Mouse (Mus musculus) liver, embryonic 13.5 days (tissue): ENCODE results near the gene Larp4b. TPM values are rescaled to one million over a fixed set of nuclear protein-coding genes. Genes with fewer than 3 reads are reported as not detected.

ENCODE experiments used
- ATAC-seq: fragments of 200-750 bp; cut with Nextera tagmentation; 2 replicates; pipeline ENCODE4 v1.8.0; 2017; ENCODE audit warnings: low read depth, mild to moderate bottlenecking, moderate number of reproducible peaks, moderate library complexity
- DNase-seq: peaks from one replicate; pipeline ENCODE4 v3.0.0; 2022
- H3K27ac ChIP-seq: fragments of 300-500 bp; sonication (generic); 2 replicates; pipeline ENCODE4 v1.5.1; 2015; ENCODE audit warnings: moderate library complexity, mild to moderate bottlenecking, inconsistent platforms
- H3K27me3 ChIP-seq: fragments of 300-500 bp; sonication (generic); 2 replicates; pipeline ENCODE4 v1.6.1; 2015; ENCODE audit warnings: mild to moderate bottlenecking, inconsistent platforms
- H3K36me3 ChIP-seq: fragments of 300-500 bp; sonication (generic); 2 replicates; pipeline ENCODE4 v1.6.1; 2015; ENCODE audit warnings: mild to moderate bottlenecking, inconsistent platforms
- H3K4me1 ChIP-seq: fragments of 300-500 bp; sonication (generic); replicated peaks from 2 replicates; pipeline ENCODE4 v1.6.1; 2015; ENCODE audit warnings: inconsistent platforms
- H3K4me2 ChIP-seq: fragments of 300-500 bp; sonication (generic); 2 replicates; pipeline ENCODE4 v1.6.1; 2015; ENCODE audit warnings: inconsistent platforms, mild to moderate bottlenecking, moderate library complexity
- H3K4me3 ChIP-seq: fragments of 300-500 bp; sonication (generic); replicated peaks from 2 replicates; pipeline ENCODE4 v1.5.1; 2015; ENCODE audit warnings: mild to moderate bottlenecking, inconsistent platforms
- H3K9ac ChIP-seq: fragments of 300-500 bp; sonication (generic); 2 replicates; pipeline ENCODE4 v1.6.1; 2015; ENCODE audit warnings: mild to moderate bottlenecking, inconsistent platforms
- H3K9me3 ChIP-seq: fragments of 300-500 bp; sonication (generic); replicated peaks from 2 replicates; pipeline ENCODE4 v1.6.1; 2016; ENCODE audit warnings: inconsistent platforms
- WGBS: fragments of 180-500 bp; shearing (Covaris S2); methylation state at CpG from one replicate; pipeline ENCODE4 v1.1.7; 2015; ENCODE audit not compliant: insufficient replicate concordance; 5-methylcytosine and 5-hydroxymethylcytosine counted together
- polyA plus RNA-seq: library from polyadenylated mRNA; unstranded; fragments of >200 nt; fragmentation: Nextera tagmentation; extraction: Ambion mirVana; gene quantifications from 2 replicates; pipeline ENCODE4 v1.2.1, GENCODE M21; 2015

The Larp4b gene
- polyA plus RNA-seq, 1 experiment from 2014 or later = 23.7 TPM

DNA sequence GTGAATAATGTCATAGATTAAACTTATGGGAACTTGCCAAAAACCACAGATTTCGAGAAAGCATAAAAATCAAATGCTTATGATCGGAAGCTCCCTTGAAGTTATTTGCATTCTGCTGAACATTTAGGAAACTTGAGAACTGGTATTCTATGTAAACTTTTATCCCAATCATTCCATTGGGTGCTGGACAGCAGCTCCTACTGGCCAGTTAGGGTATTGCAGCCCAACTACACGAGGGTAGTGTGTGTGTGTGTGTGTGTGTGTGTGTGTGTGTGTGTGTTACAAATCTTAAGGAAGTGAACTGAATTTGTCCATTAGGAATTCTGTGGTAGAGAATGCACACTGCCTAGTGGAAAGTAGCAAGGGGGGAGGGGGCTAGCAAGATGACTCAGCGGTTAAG is 101.0 kb downstream of the Larp4b start:
- Histone ChIP-seq H3K9me3 (no peaks in the 10 kb centered on the region), H3K36me3 (no peaks in the 10 kb centered on the region), H3K4me2 (no peak overlapping the region), H3K4me3 (no peak overlapping the region), H3K27me3 (no peaks in the 10 kb centered on the region), H3K9ac (no peak overlapping the region), H3K27ac (no peak overlapping the region), H3K4me1 (peaks cover 12% of the 10 kb centered on the region)
- ATAC-seq = no peak
- 57% methylated on average over 4 of the region's 4 CpGs for WGBS
- no peak for DNase-seq

- no peak overlapping the region for H3K27ac ChIP-seq
- H3K27me3 ChIP-seq = no peaks in the 10 kb centered on the region
- WGBS = 46% methylated on average over 4 of the region's 4 CpGs
- H3K9me3 ChIP-seq = no peaks in the 10 kb centered on the region
- H3K4me1 ChIP-seq = peaks cover 13% of the 10 kb centered on the region
- ATAC-seq = no peak
- no peak for DNase-seq
- H3K36me3 ChIP-seq = no peaks in the 10 kb centered on the region
- no peak overlapping the region for H3K9ac ChIP-seq
- no peak overlapping the region for H3K4me2 ChIP-seq
- H3K4me3 ChIP-seq = no peak overlapping the region
These were observed 101.9 kb downstream of the Larp4b start for GRCm38 (mm10) chr13:9195565-9195964.

GRCm38 (mm10) chr13:9198106-9198505 is 104.4 kb downstream of the Larp4b start:
- H3K4me2 ChIP-seq = no peak overlapping the region
- no peak for ATAC-seq
- no peaks in the 10 kb centered on the region for H3K9me3 ChIP-seq
- H3K27ac ChIP-seq = no peak overlapping the region
- H3K4me3 ChIP-seq = no peak overlapping the region
- peaks cover 10% of the 10 kb centered on the region for H3K4me1 ChIP-seq
- no peaks in the 10 kb centered on the region for H3K27me3 ChIP-seq
- no peak for DNase-seq
- 60% methylated on average over 3 of the region's 3 CpGs for WGBS
- H3K36me3 ChIP-seq = no peaks in the 10 kb centered on the region
- H3K9ac ChIP-seq = no peak overlapping the region

- Histone ChIP-seq H3K4me1 (peaks cover 10% of the 10 kb centered on the region), H3K27me3 (no peaks in the 10 kb centered on the region), H3K4me3 (0 out of 2 replicates have a peak overlapping the region, but pooled peaks have one; percentile 10), H3K4me2 (peak overlapping the region; percentile 45), H3K27ac (no peak overlapping the region), H3K36me3 (no peaks in the 10 kb centered on the region), H3K9me3 (no peaks in the 10 kb centered on the region), H3K9ac (no peak overlapping the region)
- 32% methylated on average over 19 of the region's 19 CpGs for WGBS
- DNase-seq (peak; percentile 23), ATAC-seq (peak; percentile 81)
These were observed 105.2 kb downstream of the Larp4b start for GRCm38 (mm10) chr13:9198728-9199464.

GRCm38 (mm10) chr13:9199465-9199844 is 105.8 kb downstream of the Larp4b start:
- H3K4me1 ChIP-seq = peaks cover 10% of the 10 kb centered on the region
- H3K27me3 ChIP-seq = no peaks in the 10 kb centered on the region
- no peak overlapping the region for H3K9ac ChIP-seq
- no peak overlapping the region for H3K27ac ChIP-seq
- H3K4me2 ChIP-seq = peak overlapping the region; percentile 45; the same call in 1 of the 2 replicates
- no peaks in the 10 kb centered on the region for H3K36me3 ChIP-seq
- DNase-seq (no peak), ATAC-seq (peak; percentile 15; the same call in 1 of the 2 replicates)
- no peaks in the 10 kb centered on the region for H3K9me3 ChIP-seq
- WGBS = 29% methylated on average over 2 of the region's 2 CpGs
- H3K4me3 ChIP-seq = no peak overlapping the region

DNA sequence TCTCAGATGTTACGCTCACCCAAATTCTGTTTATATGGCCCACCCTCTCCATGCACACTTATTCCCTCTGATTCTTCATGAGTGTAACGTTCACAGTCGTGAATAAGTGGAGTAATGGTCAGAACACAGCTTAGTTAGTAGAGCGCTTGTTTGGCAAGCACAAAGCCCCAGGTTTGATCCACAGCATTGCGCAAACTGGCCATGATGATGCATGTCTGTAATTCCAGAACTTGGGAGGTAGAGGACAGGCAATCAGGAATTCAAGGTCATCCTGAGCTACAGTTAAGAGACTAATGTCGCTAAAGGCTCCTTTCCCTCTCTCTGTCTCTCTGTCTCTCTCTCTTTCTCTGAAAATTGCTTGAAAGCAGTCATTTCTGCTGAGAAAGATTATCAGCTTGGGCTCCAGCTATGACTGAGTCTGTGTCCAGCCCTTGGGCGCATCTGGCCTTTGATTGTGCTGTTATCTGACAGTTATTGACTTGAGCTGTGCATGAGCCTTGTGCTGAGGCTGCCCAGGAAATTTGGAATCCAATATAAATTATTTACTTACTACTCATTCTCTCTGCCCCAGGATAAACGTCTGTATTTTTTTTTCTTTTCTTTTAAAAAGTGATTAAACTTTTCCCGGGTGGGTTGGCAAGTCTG is 129.2 kb downstream of the Larp4b start:
- no peak overlapping the region for H3K27ac ChIP-seq
- WGBS = 56% methylated on average over 9 of the region's 9 CpGs
- H3K4me3 ChIP-seq = no peak overlapping the region
- H3K9me3 ChIP-seq = no peaks in the 10 kb centered on the region
- H3K36me3 ChIP-seq = no peaks in the 10 kb centered on the region
- peak overlapping the region; percentile 3; the same call in 1 of the 2 replicates for H3K4me2 ChIP-seq
- no peak for DNase-seq
- 0 out of 2 replicates have a peak, but pooled peaks cover 4% of the 10 kb centered on the region for H3K4me1 ChIP-seq
- no peak for ATAC-seq
- H3K27me3 ChIP-seq = no peaks in the 10 kb centered on the region
- no peak overlapping the region for H3K9ac ChIP-seq

Other genes starting within 250 kb of the Larp4b start
- gene Wdr37, start 222.0 kb upstream of the Larp4b start, polyA plus RNA-seq = 7.8 and 9.9 TPM in 2 replicates
- 78.9 and 108 TPM in 2 replicates for gene Idi1, start 208.4 kb upstream of the Larp4b start, polyA plus RNA-seq
- gene Gm9745, start 145.7 kb upstream of the Larp4b start, polyA plus RNA-seq = not detected in 2 replicates
- gene Idi2, start 141.0 kb upstream of the Larp4b start, polyA plus RNA-seq = not detected in 2 replicates
- gene Gtpbp4, start 97.8 kb upstream of the Larp4b start, polyA plus RNA-seq = 65.5 and 70.4 TPM in 2 replicates
- 0.45 and 0.51 TPM in 2 replicates for gene Dip2c, start 182.6 kb downstream of the Larp4b start, polyA plus RNA-seq